Mouse (Mus musculus) lung, embryonic 16.5 days (tissue): ENCODE measurements around the gene Ints6l. TPM values are rescaled to one million over a fixed set of nuclear protein-coding genes. Genes with fewer than 3 reads are reported as not detected.

Source experiments
- polyA plus RNA-seq: library from polyadenylated mRNA; unstranded; fragments of >200 nt; fragmentation: Nextera tagmentation; extraction: Ambion mirVana; gene quantifications from 2 replicates; pipeline ENCODE4 v1.2.1, GENCODE M21; 2015

Gene Ints6l
- polyA plus RNA-seq, 1 experiment from 2014 or later: 29.4 TPM

Other genes with a start within 250 kb of the Ints6l start
- not detected in 2 replicates for gene Gm773, start 242.0 kb upstream of the Ints6l start, polyA plus RNA-seq
- 7.2 and 8.2 TPM in 2 replicates for gene Zfp449, start 108.5 kb upstream of the Ints6l start, polyA plus RNA-seq
- gene Smim10l2a, start 80.3 kb upstream of the Ints6l start, polyA plus RNA-seq: 5.7 and 5.8 TPM in 2 replicates
- gene Gm2174, start 6.9 kb upstream of the Ints6l start, polyA plus RNA-seq: 1.1 and 3.5 TPM in 2 replicates
- gene Gm10477, start 69.9 kb downstream of the Ints6l start, polyA plus RNA-seq: not detected in 2 replicates
- gene Gm648, start 94.7 kb downstream of the Ints6l start, polyA plus RNA-seq: not detected in 2 replicates
- gene Mmgt1, start 143.2 kb downstream of the Ints6l start, polyA plus RNA-seq: 23.1 and 27.6 TPM in 2 replicates
- 11.7 and 13.0 TPM in 2 replicates for gene Slc9a6, start 154.9 kb downstream of the Ints6l start, polyA plus RNA-seq